Mouse (Mus musculus) midbrain, embryonic 10.5 days (tissue): ENCODE measurements at regions not wholly inside any gene's neighbourhood (a gene's known extent, or its start where the extent isn't known, plus 50 kb on each side); places are given as distances from the start of the nearest gene placed in this dataset.

Experiments used
- DNase-seq: peaks from one replicate; pipeline ENCODE4 v3.0.0-alpha.2; 2017; ENCODE audit warnings: low spot score
- H3K27ac ChIP-seq: fragments of 300-500 bp; sonication (generic); replicated peaks from 2 replicates; pipeline ENCODE4 v1.5.1; 2016; ENCODE audit warnings: mild to moderate bottlenecking
- H3K27me3 ChIP-seq: fragments of 300-500 bp; sonication (generic); 2 replicates; pipeline ENCODE4 v1.6.1; 2016; ENCODE audit warnings: low read depth, mild to moderate bottlenecking; ENCODE audit not compliant: poor library complexity, severe bottlenecking
- H3K36me3 ChIP-seq: fragments of 300-500 bp; sonication (generic); 2 replicates; pipeline ENCODE4 v1.6.1; 2016; ENCODE audit warnings: mild to moderate bottlenecking, moderate library complexity
- H3K4me1 ChIP-seq: fragments of 300-500 bp; sonication (generic); 2 replicates; pipeline ENCODE4 v1.6.1; 2016
- H3K4me3 ChIP-seq: fragments of 300-500 bp; sonication (generic); 2 replicates; pipeline ENCODE4 v1.5.1; 2016; ENCODE audit warnings: mild to moderate bottlenecking, moderate library complexity
- H3K9me3 ChIP-seq: fragments of 300-500 bp; sonication (generic); replicated peaks from 2 replicates; pipeline ENCODE4 v1.6.1; 2016; ENCODE audit warnings: mild to moderate bottlenecking
- WGBS: fragments of 180-500 bp; shearing (Covaris S2); methylation state at CpG from one replicate; pipeline ENCODE4 v1.1.7; 2016; 5-methylcytosine and 5-hydroxymethylcytosine counted together

DNA sequence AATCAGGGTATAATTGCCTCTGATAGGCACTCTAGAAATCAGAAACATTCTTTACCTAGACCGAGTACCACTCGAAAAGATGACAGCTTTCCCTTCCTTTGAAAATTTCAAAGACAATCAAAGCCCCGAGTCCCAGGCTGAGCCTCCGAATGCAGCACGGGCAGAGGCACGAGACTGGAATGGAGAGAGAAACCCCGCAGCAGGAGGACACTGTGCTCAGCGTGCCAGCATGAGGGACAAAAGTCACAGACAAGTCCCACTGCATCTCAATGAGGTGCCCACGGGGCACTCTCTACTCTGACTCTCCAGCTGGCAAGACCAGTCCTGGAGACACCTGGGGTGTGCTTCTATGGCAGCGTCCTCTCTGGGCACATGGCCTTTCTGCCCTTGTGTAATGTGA, 454.3 kb upstream of the Cdh4 start:
- no peak overlapping the region for H3K4me3 ChIP-seq
- 70% methylated on average over 10 of the region's 10 CpGs for WGBS

DNA sequence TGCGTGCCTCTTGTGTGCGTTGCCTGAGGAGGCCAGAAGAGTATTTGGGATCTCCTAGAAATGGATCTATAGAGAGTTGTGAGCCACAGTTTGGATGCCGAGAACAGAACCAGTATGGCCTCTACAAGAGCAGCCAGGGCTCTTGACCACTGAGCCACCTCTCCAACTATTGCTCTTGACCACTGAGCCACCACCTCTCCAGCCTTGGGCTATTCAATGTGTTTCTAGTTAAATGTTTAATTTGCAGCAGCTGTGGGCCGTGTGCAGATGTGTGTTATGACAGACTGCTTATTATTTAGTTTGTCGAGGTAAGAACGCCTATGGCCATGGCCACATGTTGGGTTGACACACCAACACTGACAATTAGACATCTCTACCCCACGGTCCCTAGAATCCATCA, 452.9 kb upstream of the Cdh4 start:
- no peak for DNase-seq
- no peak overlapping the region for H3K4me3 ChIP-seq
- H3K36me3 ChIP-seq: no peaks in the 10 kb centered on the region
- 85% methylated on average over 7 of the region's 7 CpGs for WGBS
- peaks cover 9% of the 10 kb centered on the region for H3K4me1 ChIP-seq
- H3K27me3 ChIP-seq: no peaks in the 10 kb centered on the region
- H3K27ac ChIP-seq: no peak overlapping the region
- no peaks in the 10 kb centered on the region for H3K9me3 ChIP-seq

More for the DNA sequence above, 454.3 kb upstream of the Cdh4 start:
- peaks cover 7% of the 10 kb centered on the region; the same call in 1 of the 2 replicates for H3K27me3 ChIP-seq
- no peaks in the 10 kb centered on the region for H3K9me3 ChIP-seq
- no peak overlapping the region for H3K27ac ChIP-seq
- DNase-seq: no peak
- no peaks in the 10 kb centered on the region for H3K36me3 ChIP-seq
- peaks cover 8% of the 10 kb centered on the region for H3K4me1 ChIP-seq

DNA sequence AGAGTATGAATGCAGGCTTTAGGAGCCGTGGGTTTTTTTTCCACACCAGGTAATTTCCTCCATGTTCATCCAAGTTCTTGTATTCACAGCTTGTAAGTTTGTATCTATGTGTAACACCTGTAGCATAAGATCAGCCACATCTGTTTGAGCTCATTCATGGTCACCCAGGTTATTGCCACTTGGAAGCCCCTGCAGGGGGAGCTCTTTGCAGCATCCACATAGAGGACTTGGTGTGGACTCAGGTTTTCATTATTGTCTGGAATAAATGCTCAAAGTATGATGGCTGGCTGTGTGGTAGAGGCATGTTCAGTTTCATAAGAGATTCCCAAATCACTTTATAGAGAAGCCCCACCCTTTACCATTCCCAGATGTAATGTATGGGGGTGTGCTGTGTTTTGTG, 452.4 kb upstream of the Cdh4 start:
- Histone ChIP-seq H3K4me1 (peaks cover 9% of the 10 kb centered on the region), H3K27ac (no peak overlapping the region), H3K36me3 (no peaks in the 10 kb centered on the region), H3K9me3 (no peaks in the 10 kb centered on the region), H3K27me3 (no peaks in the 10 kb centered on the region), H3K4me3 (no peak overlapping the region)
- 82% methylated on average over 1 of the region's 1 CpGs for WGBS
- DNase-seq: no peak

DNA sequence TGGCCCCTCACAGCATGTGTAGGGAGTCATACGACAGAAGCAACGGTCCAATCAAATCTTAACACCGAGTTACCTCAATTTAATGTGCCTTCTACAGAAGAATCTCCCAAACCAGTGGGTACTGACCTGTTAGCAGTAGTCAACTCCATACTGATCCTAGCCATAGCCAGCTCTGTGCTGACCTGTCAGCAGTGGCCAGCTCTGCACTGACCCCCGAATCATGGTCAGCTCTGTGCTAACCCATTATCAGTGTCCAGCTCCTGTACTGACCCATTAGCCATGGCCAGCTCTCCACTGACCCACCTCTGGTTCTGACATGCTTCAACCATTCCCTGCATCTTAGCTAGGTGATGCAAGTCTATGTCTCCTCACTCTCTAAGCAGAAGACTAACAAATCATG, 451.3 kb upstream of the Cdh4 start:
- Histone ChIP-seq H3K4me3 (no peak overlapping the region), H3K36me3 (no peaks in the 10 kb centered on the region), H3K27ac (no peak overlapping the region), H3K4me1 (peaks cover 9% of the 10 kb centered on the region), H3K27me3 (no peaks in the 10 kb centered on the region), H3K9me3 (no peaks in the 10 kb centered on the region)
- WGBS: 90% methylated on average over 4 of the region's 4 CpGs
- DNase-seq: no peak

DNA sequence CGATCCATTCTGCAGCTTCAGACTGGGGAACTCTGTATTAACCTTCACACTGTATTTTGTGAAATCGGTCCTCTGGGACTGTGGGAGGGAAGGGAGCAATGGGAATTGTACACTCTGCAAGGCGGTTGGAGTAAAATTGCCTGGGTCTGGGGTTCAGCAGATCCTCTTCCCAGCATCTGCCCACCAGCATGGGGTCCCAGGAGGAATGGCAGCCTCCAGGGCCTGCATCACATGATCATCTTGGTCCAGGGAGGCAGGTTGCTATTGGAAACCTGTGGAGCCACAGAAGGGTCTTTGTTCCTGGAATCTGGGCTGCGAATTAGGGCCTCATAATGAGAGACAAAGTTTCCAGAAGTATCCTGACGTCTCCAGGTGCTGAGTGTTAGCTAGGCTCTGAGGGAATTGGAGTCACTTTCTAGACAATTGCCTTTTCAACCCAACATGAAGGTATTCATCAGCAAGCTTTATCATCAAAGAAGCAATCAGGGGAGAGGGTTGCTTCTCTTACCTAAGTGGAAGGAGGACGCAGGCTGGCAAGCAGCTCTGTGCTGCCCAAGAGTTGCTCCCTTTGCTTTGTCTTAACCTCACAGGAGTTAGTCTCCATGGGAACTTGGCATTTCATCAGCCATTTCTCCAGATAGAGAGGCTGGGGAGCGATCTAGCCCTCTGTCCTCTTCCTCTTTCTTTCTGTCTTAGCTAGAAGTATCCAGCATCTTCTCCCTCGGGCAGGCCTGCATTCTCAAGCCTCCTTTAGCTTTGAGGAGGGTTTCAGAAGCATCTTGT, 449.7 kb upstream of the Cdh4 start:
- Histone ChIP-seq H3K27ac (no peak overlapping the region), H3K4me1 (peaks cover 9% of the 10 kb centered on the region), H3K4me3 (no peak overlapping the region), H3K27me3 (no peaks in the 10 kb centered on the region), H3K36me3 (no peaks in the 10 kb centered on the region), H3K9me3 (no peaks in the 10 kb centered on the region)
- 66% methylated on average over 8 of the region's 8 CpGs for WGBS
- DNase-seq: no peak

DNA sequence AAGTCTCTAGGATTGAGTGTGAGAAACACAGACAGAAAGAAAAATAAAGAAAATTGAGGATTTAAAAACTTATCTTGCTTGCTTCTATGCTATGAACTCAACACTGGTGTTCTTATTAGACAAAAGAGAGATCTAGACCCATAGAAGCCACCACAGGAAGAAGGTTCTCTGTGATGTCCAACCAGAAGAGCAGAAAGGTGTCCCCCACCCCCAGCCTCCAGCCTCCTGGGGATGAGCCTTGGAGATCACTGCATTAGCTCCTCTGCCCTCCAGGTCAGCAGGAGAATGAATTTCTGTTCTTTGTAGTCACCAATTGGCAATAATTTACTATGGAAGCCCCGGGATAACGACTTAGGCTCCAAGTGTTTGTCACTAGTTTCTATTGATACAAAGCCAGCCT, 444.3 kb upstream of the Cdh4 start:
- Histone ChIP-seq H3K27me3 (no peaks in the 10 kb centered on the region), H3K27ac (no peak overlapping the region), H3K9me3 (no peaks in the 10 kb centered on the region), H3K4me3 (no peak overlapping the region), H3K36me3 (no peaks in the 10 kb centered on the region), H3K4me1 (peaks cover 1% of the 10 kb centered on the region; the same call in 1 of the 2 replicates)
- WGBS: 75% methylated on average over 2 of the region's 2 CpGs
- no peak for DNase-seq

DNA sequence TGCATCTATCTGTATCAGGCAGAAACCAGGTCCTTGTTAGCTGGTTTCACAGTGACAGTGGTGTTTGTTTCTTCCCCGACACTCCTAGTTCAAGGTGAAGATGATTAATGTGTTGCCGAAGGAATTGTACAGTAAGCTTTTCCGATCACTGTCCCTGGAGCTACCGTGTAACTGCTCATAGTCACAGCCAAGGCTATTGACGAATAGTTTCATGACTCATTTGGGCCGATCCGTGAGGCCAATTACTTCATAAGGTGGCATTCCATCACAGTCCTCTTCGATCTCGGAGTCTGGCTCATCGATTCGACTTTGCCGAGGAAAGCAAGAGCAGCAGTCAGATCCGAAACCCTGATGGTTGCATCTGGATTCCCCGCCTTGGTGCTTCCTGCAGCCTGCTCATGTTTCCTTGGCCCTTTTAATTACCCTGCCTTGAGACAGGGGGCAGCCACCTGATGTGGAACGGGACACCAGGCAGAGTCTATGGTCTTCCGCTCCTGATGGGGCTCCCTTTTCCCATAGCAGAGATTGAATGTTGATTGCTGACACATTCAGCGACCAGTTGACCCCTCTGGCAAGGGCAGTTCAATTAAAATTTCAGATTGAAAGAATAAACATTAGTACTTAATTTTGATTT, 441.7 kb upstream of the Cdh4 start:
- Histone ChIP-seq H3K4me1 (no peaks in the 10 kb centered on the region), H3K27me3 (no peaks in the 10 kb centered on the region), H3K27ac (no peak overlapping the region), H3K4me3 (no peak overlapping the region), H3K9me3 (no peaks in the 10 kb centered on the region), H3K36me3 (no peaks in the 10 kb centered on the region)
- WGBS: 86% methylated on average over 17 of the region's 17 CpGs
- no peak for DNase-seq

DNA sequence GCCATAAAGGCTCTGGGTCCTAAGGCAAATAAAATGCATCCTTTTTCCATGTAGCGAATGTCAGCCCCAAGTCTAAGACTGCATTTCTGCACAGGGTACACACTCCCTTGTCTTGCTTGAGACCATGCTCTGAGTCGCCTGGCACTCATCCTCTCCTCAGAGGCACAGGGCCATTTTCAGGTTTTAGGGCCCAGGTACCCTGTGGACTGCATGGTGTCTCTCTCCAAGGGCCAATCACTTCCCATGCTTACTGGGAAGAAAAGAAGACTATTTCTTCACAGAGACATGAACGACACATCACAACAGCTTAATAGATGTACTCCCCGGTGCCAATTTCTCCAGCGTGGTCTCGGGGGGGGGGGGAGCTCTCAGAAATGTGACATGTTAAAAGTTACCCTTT, 434.5 kb upstream of the Cdh4 start:
- no peak for DNase-seq
- H3K9me3 ChIP-seq: no peaks in the 10 kb centered on the region
- H3K36me3 ChIP-seq: no peaks in the 10 kb centered on the region
- no peak overlapping the region for H3K27ac ChIP-seq
- peaks cover 5% of the 10 kb centered on the region for H3K4me1 ChIP-seq
- no peaks in the 10 kb centered on the region for H3K27me3 ChIP-seq
- H3K4me3 ChIP-seq: no peak overlapping the region
- WGBS: 92% methylated on average over 6 of the region's 6 CpGs

DNA sequence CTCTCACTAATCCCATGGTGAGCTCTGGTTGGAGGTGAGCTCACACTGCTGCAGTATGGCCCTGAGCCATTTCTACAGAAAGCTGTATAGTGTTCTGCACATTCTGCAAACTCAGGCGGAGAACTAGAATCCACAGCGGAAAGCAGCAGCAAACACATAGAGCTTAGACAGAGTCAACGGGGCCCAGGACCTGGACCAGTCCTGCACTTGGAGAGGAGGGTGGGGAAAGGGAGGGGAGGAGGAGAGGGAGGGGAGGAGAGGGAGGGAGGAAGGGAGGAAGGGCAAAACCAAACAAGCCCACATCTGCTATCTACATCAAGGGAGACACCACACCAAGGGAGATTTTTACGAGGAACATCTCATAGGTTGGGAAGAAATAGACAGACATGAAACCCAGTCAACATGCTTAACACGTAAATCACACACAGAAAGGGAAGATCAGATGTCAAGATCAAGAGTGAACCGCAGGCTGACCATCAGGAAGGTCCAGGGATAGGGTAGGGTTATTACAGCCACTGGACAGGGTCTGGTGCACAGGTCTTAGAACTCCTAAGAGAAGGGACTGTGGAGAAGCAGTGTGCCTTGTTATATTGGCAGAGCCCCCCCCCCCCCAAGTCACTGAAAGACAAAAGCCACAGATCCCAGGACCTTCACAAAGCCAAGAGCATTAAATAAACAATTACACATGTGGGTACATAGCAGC, 428.2 kb upstream of the Cdh4 start:
- Histone ChIP-seq H3K4me3 (no peak overlapping the region), H3K4me1 (peaks cover 17% of the 10 kb centered on the region), H3K27me3 (no peaks in the 10 kb centered on the region), H3K27ac (no peak overlapping the region; the same call in 1 of the 2 replicates), H3K36me3 (no peaks in the 10 kb centered on the region), H3K9me3 (no peaks in the 10 kb centered on the region)
- WGBS: 83% methylated on average over 6 of the region's 6 CpGs
- DNase-seq: no peak

DNA sequence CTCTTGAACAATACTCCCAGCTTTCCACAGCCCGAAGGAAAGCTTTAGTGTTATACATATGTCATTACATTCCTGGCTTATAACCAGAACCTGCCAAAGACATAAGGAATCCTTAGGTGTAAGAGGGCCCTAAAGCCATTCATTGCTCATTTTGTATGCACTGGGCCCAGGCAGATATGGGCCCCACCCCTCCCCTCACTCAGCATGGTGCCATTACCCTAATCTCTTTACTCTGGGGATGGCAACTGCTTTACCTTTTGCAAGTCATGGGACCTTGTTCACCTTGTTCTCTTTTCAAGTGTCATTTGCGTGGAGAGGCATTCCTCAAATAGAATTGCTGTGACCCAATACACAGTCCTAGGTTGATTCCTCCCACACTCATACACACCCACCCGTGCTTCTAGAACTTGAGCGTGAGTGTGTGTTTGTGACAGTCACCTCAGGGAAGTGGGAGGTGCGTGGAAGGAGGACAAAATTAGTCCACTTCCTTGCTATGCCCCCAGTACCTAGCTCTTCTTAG, 419.5 kb upstream of the Cdh4 start:
- no peak for DNase-seq
- no peaks in the 10 kb centered on the region for H3K27me3 ChIP-seq
- no peak overlapping the region for H3K4me3 ChIP-seq
- 61% methylated on average over 5 of the region's 5 CpGs for WGBS
- H3K27ac ChIP-seq: no peak overlapping the region
- H3K36me3 ChIP-seq: no peaks in the 10 kb centered on the region
- no peaks in the 10 kb centered on the region for H3K9me3 ChIP-seq
- H3K4me1 ChIP-seq: peaks cover 6% of the 10 kb centered on the region; the same call in 1 of the 2 replicates

DNA sequence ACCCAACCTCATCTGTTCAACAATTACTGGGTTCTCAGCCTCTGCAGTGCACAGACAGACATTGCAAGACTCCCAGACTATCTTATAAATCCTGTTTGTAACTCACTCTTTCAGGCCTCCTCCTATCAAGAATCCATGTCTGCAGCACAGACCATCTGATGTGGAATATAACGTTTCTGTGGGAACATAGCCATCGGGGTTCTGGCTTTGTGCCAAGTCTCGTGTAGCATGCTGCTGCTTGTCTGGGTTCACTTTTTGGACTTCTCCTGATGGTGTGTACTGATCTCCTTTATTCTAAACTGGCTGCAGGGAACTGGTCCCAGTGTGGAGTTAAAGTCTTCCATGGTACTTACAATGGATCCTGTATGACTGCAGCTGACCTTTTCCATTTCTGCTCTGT, 418.0 kb upstream of the Cdh4 start:
- no peaks in the 10 kb centered on the region for H3K9me3 ChIP-seq
- DNase-seq: no peak
- no peak overlapping the region for H3K4me3 ChIP-seq
- H3K27ac ChIP-seq: no peak overlapping the region
- no peaks in the 10 kb centered on the region for H3K27me3 ChIP-seq
- 91% methylated on average over 3 of the region's 3 CpGs for WGBS
- no peaks in the 10 kb centered on the region for H3K36me3 ChIP-seq
- peaks cover 6% of the 10 kb centered on the region; the same call in 1 of the 2 replicates for H3K4me1 ChIP-seq

DNA sequence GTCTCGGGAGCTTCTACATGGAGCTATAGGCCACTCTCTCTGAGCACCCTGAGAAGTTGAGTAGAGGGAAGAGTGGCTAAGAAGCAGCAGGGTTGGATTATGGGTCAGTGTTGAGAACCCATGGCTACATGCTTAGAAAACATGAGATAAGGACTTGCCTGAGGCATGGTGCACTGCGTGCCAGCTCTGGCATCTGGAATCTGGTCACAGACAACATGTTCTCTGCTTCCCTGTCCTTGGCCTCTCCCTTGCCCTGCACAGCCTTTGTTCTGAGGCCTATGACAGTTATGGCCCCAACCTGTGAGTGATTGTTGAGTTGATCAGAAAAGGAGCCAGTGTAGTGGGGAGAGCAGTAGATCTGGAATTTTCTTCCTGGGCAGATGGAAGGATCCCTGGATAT, 409.1 kb upstream of the Cdh4 start:
- H3K36me3 ChIP-seq: no peaks in the 10 kb centered on the region

DNA sequence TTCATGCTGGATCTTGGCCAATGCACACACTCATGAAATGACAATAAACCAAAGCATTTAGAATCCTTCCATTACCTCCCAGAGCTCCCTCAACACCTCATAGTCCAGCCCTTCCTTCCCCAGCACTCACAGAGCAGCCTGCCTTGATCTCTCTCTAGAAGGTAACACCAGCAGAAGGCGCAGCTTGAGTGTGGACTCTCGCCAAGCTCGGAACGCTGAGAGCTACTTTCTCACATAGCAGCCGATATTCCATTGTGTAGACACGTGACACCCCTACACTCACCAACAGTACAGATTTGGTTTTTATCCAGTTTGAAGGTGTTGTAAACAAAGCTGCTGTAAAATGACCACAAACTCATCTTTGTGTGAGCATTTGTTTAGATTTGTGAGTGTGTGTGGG, 406.8 kb upstream of the Cdh4 start:
- Histone ChIP-seq H3K27me3 (peaks cover 3% of the 10 kb centered on the region; the same call in 1 of the 2 replicates), H3K27ac (no peak overlapping the region), H3K4me3 (no peak overlapping the region), H3K9me3 (no peaks in the 10 kb centered on the region), H3K4me1 (peaks cover 8% of the 10 kb centered on the region), H3K36me3 (no peaks in the 10 kb centered on the region)
- 79% methylated on average over 6 of the region's 6 CpGs for WGBS
- DNase-seq: no peak

More for the DNA sequence above, 409.1 kb upstream of the Cdh4 start:
- Histone ChIP-seq H3K9me3 (no peaks in the 10 kb centered on the region), H3K4me3 (no peak overlapping the region), H3K27ac (no peak overlapping the region), H3K4me1 (peaks cover 8% of the 10 kb centered on the region), H3K27me3 (no peaks in the 10 kb centered on the region)
- 86% methylated on average over 2 of the region's 2 CpGs for WGBS
- no peak for DNase-seq
